Mouse (Mus musculus) spleen, postnatal 10 days (tissue): ENCODE measurements around the gene Cd248.

ENCODE experiments used
- DNase-seq, 2 experiments: peaks; one replicate each; pipeline ENCODE4 v3.0.0; 2021 to 2022; ENCODE audit warnings: low spot score in 2 of 2

Gene Cd248

GRCm38 (mm10) chr19:5106731-5107191 is 38.9 kb downstream of the Cd248 start, which contains the start of gene Rab1b:
Gene Rab1b, minus strand, starts transcription at chr19:5107072.
- DNase-seq, result peak; percentile 95 to 99

GRCm38 (mm10) chr19:5107556-5108270 is 39.8 kb downstream of the Cd248 start:
- DNase-seq, result no peak

GRCm38 (mm10) chr19:5108271-5108575 is 40.3 kb downstream of the Cd248 start:
- DNase-seq, result no peak

GRCm38 (mm10) chr19:5108702-5109101 is 40.8 kb downstream of the Cd248 start:
- DNase-seq, result no peak

GRCm38 (mm10) chr19:5109659-5110453 is 42.0 kb downstream of the Cd248 start:
- DNase-seq, result peak in 1 of 2 experiments; percentile 65

GRCm38 (mm10) chr19:5113783-5114182 is 45.9 kb downstream of the Cd248 start:
- DNase-seq, result no peak

- DNase-seq, result peak; percentile 74 to 85
Measured at GRCm38 (mm10) chr19:5117494-5118383, 49.9 kb downstream of the Cd248 start.

GRCm38 (mm10) chr19:5118384-5118698 is 50.5 kb downstream of the Cd248 start, which contains the start of gene Klc2:
Gene Klc2, minus strand, starts transcription at chr19:5118560.
- DNase-seq, result no peak
